Mouse (Mus musculus) C2C12 (cell line): ENCODE data around the gene Phactr1.

Experiments used
- CEBPB ChIP-seq: IDR thresholded peaks from one replicate; pipeline ENCODE4 v1.6.1; 2011; ENCODE audit warnings: low read depth, mild to moderate bottlenecking, control low read depth, moderate library complexity
- CTCF ChIP-seq: IDR thresholded peaks from one replicate; pipeline ENCODE4 v1.5.1; 2011; ENCODE audit not compliant: control insufficient read depth, insufficient read depth, insufficient read length
- MAX ChIP-seq: IDR thresholded peaks from one replicate; pipeline ENCODE4 v1.6.1; 2011; ENCODE audit warnings: mild to moderate bottlenecking, control low read depth
- MYOD1 ChIP-seq: IDR thresholded peaks from one replicate; pipeline ENCODE4 v1.6.1; 2011; ENCODE audit warnings: low read depth; ENCODE audit not compliant: control insufficient read depth, insufficient read length
- MYOG ChIP-seq: IDR thresholded peaks from one replicate; pipeline ENCODE4 v1.6.1; 2011; ENCODE audit not compliant: control insufficient read depth, insufficient read length; ENCODE audit errors: extremely low read depth
- USF1 ChIP-seq: IDR thresholded peaks from one replicate; pipeline ENCODE4 v1.6.1; 2011; ENCODE audit warnings: low read depth, mild to moderate bottlenecking, control low read depth, moderate library complexity

DNA sequence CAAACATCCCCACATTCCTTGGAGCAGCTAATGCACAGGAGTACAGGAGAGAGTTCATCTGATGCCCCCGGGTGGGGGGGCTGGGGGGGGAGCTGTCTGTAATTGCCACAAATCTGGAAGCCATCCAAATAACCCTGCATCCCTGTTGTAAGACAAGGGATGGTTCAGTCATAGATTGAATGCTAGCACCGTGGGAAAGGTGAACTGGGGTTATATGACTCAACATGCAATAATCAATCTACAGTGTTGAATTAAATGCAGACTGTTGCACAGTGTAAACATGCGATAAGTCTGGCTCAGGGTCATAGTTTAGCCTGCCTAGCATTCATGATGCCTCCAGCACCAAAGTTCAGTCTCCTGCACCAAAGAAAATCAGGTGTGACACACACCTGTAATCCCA is 219.2 kb downstream of the Phactr1 start:
- TF ChIP-seq CTCF (no peak), USF1 (no peak), CEBPB (no peak), MAX (no peak), MYOG (no peak), MYOD1 (no peak)
